ENCODE assay signal across 9 mouse cellular contexts in genomic region chr8:85380123-85380823, GRCm38 (mm10). TPM values are rescaled to one million over a fixed set of nuclear protein-coding genes. Genes with fewer than 3 reads are reported as not detected.
DNase-seq lines count a peak whose midpoint lies in the region; ATAC-seq and TF ChIP-seq lines count a peak whose summit lies in the region.
"Had no signal": no experiment of that assay in that cellular context is flagged by ENCODE, and none has a peak within 500 bp of the region (broad histone marks: within the 10 kb centered on the region; RNA-seq: fewer than 3 reads in every experiment).

No protein-coding gene starts in this region.

- no peak overlapping the region for H3K4me2 ChIP-seq in midbrain, postnatal 0 days (ENCODE audit: low read depth, low read length, poor library complexity, severe bottlenecking)
- H3K4me2 ChIP-seq in intestine, postnatal 0 days (replicated peaks; ENCODE audit: low read depth): no peak overlapping the region; the same call in 1 of the 2 replicates
- no peak overlapping the region for H3K4me2 ChIP-seq in stomach, embryonic 15.5 days

- intact Hi-C loops in heart, postnatal 36 days (cut with DNase I): loop anchor here (2.0 kb wide), 1 partner anchor 15 kb away; no protein-coding TSS in a partner anchor

- no peak overlapping the region for H3K4me3 ChIP-seq in midbrain, embryonic 10.5 days
- H3K4me3 ChIP-seq in midbrain, postnatal 0 days (ENCODE audit: low read depth, low read length): no peak overlapping the region
- H3K4me3 ChIP-seq in intestine, postnatal 0 days (ENCODE audit: low read depth, low read length): no peak overlapping the region
- H3K4me3 ChIP-seq in stomach, embryonic 15.5 days (replicated peaks): no peak overlapping the region

- no peaks in the 10 kb centered on the region for H3K27me3 ChIP-seq in midbrain, embryonic 10.5 days (ENCODE audit: low read depth, poor library complexity, severe bottlenecking)
- no peaks in the 10 kb centered on the region for H3K27me3 ChIP-seq in midbrain, postnatal 0 days (ENCODE audit: insufficient read depth, low read length)
- no peaks in the 10 kb centered on the region for H3K27me3 ChIP-seq in intestine, postnatal 0 days (replicated peaks; ENCODE audit: control insufficient read depth, insufficient read depth, low read length)
- no peaks in the 10 kb centered on the region for H3K27me3 ChIP-seq in stomach, embryonic 15.5 days (replicated peaks)

- no peaks in the 10 kb centered on the region for H3K36me3 ChIP-seq in midbrain, embryonic 10.5 days
- no peaks in the 10 kb centered on the region for H3K36me3 ChIP-seq in midbrain, postnatal 0 days (ENCODE audit: insufficient read depth, low read length)
- no peaks in the 10 kb centered on the region for H3K36me3 ChIP-seq in intestine, postnatal 0 days (ENCODE audit: control insufficient read depth, insufficient read depth)
- no peaks in the 10 kb centered on the region for H3K36me3 ChIP-seq in stomach, embryonic 15.5 days

- no peak for ATAC-seq in midbrain, postnatal 0 days (ENCODE audit: low FRiP score)
- no peak for ATAC-seq in intestine, postnatal 0 days
- ATAC-seq in stomach, embryonic 15.5 days (ENCODE audit: insufficient read depth, low FRiP score, low read depth): peak; percentile 26; the same call in 1 of the 2 replicates

- H3K27ac ChIP-seq in midbrain, embryonic 10.5 days (replicated peaks): peak overlapping the region; percentile 11; the same call in 1 of the 2 replicates
- no peak overlapping the region for H3K27ac ChIP-seq in midbrain, postnatal 0 days (ENCODE audit: low read depth, low read length)
- H3K27ac ChIP-seq in intestine, postnatal 0 days (ENCODE audit: low read depth, low read length): peak overlapping the region; percentile 46
- H3K27ac ChIP-seq in stomach, embryonic 15.5 days: no peak overlapping the region; the same call in 1 of the 2 replicates
- H3K27ac ChIP-seq: macrophage had no signal

- peak; percentile 92 for DNase-seq in heart, adult 11 months
- DNase-seq in heart, postnatal 36 days: no peak
- no peak for DNase-seq in midbrain, embryonic 10.5 days (ENCODE audit: low spot score)
- no peak for DNase-seq in midbrain, postnatal 0 days (ENCODE audit: low spot score)
- DNase-seq in Muller cell, postnatal 12 days (ENCODE audit: inconsistent ontology term): no peak
- no peak for DNase-seq in urinary bladder, postnatal 25 days (ENCODE audit: low spot score)

- WGBS in midbrain, embryonic 10.5 days: 85% methylated on average over 10 of the region's 10 CpGs
- 83% methylated on average over 10 of the region's 10 CpGs for WGBS in midbrain, postnatal 0 days
- 58% methylated on average over 10 of the region's 10 CpGs for WGBS in intestine, postnatal 0 days
- WGBS in stomach, embryonic 15.5 days: 67% methylated on average over 10 of the region's 10 CpGs

- TF ChIP-seq CTCF in midbrain, postnatal 0 days (IDR thresholded peaks at IDR 0.05): no peak
- TF ChIP-seq CTCF in intestine, postnatal 0 days (IDR thresholded peaks at IDR 0.05; ENCODE audit: low read depth): no peak

- no peak overlapping the region for H3K9ac ChIP-seq in midbrain, postnatal 0 days (replicated peaks; ENCODE audit: low read length, poor library complexity, severe bottlenecking)
- H3K9ac ChIP-seq in intestine, postnatal 0 days (ENCODE audit: low read depth, low read length): no peak overlapping the region
- no peak overlapping the region for H3K9ac ChIP-seq in stomach, embryonic 15.5 days

- no peaks in the 10 kb centered on the region for H3K9me3 ChIP-seq in midbrain, embryonic 10.5 days (replicated peaks)
- H3K9me3 ChIP-seq in midbrain, postnatal 0 days (ENCODE audit: low read length): no peaks in the 10 kb centered on the region
- H3K9me3 ChIP-seq in intestine, postnatal 0 days (ENCODE audit: control insufficient read depth): no peaks in the 10 kb centered on the region
- no peaks in the 10 kb centered on the region for H3K9me3 ChIP-seq in stomach, embryonic 15.5 days

- H3K4me1 ChIP-seq in midbrain, embryonic 10.5 days: peaks cover 6% of the 10 kb centered on the region
- H3K4me1 ChIP-seq in midbrain, postnatal 0 days (ENCODE audit: insufficient read depth, low read length): no peaks in the 10 kb centered on the region
- H3K4me1 ChIP-seq in intestine, postnatal 0 days (replicated peaks; ENCODE audit: control insufficient read depth, insufficient read depth, low read length): 0 out of 2 replicates have a peak, but pooled peaks cover 4% of the 10 kb centered on the region
- H3K4me1 ChIP-seq in stomach, embryonic 15.5 days: peaks cover 15% of the 10 kb centered on the region

RNA-seq across cellular contexts. Expression of gene Mylk3, which starts 5.9 kb away (rescaled TPM):
- 100 to 1,000 TPM; 418 to 460 TPM for total RNA-seq in heart, postnatal 36 days (2021)
- polyA plus RNA-seq in midbrain, embryonic 10.5 days (2016; fragmentation: Nextera tagmentation; extraction: Ambion mirVana): 0.37 and 0.87 TPM in 2 replicates
- 0.09 TPM in 1 of 2 replicates, not detected in the other for total RNA-seq in midbrain, postnatal 0 days (2014; rRNA removed)
- 0.18 and 0.46 TPM in 2 replicates for polyA plus RNA-seq in midbrain, postnatal 0 days (2015; fragmentation: Nextera tagmentation; extraction: Ambion mirVana)
- 15.6 and 17.5 TPM in 2 replicates for polyA plus RNA-seq in intestine, postnatal 0 days (2015; fragmentation: Nextera tagmentation; extraction: Ambion mirVana)
- polyA plus RNA-seq in stomach, embryonic 15.5 days (2015; fragmentation: Nextera tagmentation; extraction: Ambion mirVana): 5.6 and 7.2 TPM in 2 replicates

RNA-seq across cellular contexts. Expression of gene 4921524J17Rik, which starts 52.4 kb away (rescaled TPM):
- 10 to 100 TPM; 19.7 to 20.9 TPM for total RNA-seq in heart, postnatal 36 days (2021)
- polyA plus RNA-seq in midbrain, embryonic 10.5 days (2016; fragmentation: Nextera tagmentation; extraction: Ambion mirVana): 37.8 and 37.9 TPM in 2 replicates
- total RNA-seq in midbrain, postnatal 0 days (2014; rRNA removed): 13.4 and 17.9 TPM in 2 replicates
- 40.7 and 48.0 TPM in 2 replicates for polyA plus RNA-seq in midbrain, postnatal 0 days (2015; fragmentation: Nextera tagmentation; extraction: Ambion mirVana)
- polyA plus RNA-seq in intestine, postnatal 0 days (2015; fragmentation: Nextera tagmentation; extraction: Ambion mirVana): 24.3 and 26.1 TPM in 2 replicates
- polyA plus RNA-seq in stomach, embryonic 15.5 days (2015; fragmentation: Nextera tagmentation; extraction: Ambion mirVana): 37.7 and 38.3 TPM in 2 replicates

Comparison
In these comparisons a context has a peak if more than half of its experiments do, and no peak if none do; other contexts are left out.
1. H3K27ac ChIP-seq: peak in midbrain, embryonic 10.5 days (single experiment) and intestine, postnatal 0 days (single experiment); none in midbrain, postnatal 0 days (single experiment) and stomach, embryonic 15.5 days (single experiment).